Mouse (Mus musculus) adrenal gland, adult 18-20 months (tissue): Measurements from ENCODE around the gene P2ry6. TPM values are rescaled to one million over a fixed set of nuclear protein-coding genes. Genes with fewer than 3 reads are reported as not detected.

Experiments
- DNase-seq, 2 experiments: peaks; one replicate each; pipeline ENCODE4 v3.0.0; 2021 to 2022; ENCODE audit warnings: low spot score in 2 of 2
- total RNA-seq, 2 experiments: library from RNA; stranded (reverse); gene quantifications; 1 replicate in 1 of 2; 2 replicates in 1 of 2; pipeline ENCODE4 v1.2.3; 2021

Gene P2ry6
- total RNA-seq, 2 experiments from 2014 or later: 3.1 to 5.4 TPM

DNA sequence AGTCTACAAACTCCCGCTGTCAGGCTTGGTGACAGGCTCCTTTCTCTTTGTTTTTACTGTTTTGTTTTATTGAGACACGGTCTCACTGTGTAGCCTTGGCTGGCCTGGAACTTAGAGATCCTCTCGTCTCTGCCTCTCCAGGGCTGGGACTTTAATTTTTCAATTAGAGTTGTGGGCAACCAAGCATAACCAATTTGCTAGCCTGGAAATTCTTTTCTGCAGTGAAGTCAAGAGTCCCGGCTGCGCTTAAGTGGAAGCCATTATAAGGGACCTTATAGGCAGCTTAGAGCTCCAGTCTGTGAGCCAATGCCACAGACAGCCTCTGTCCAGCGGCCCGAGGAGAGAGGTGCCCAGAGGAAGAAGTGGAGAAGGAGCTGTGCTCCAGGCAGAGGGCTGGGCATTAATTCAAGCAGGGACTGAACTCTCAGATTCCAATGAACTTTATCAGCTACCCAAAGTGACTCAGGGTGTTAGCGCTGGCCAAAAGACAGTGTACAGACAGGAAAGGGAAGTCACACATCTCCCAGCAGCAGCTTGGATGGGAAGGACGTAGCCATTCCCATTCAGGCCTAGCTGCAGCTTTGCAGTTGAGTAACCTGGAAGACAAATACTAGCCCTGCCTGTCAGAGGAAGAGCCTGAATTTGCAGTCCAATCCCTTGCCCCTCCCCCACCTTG is 16.3 kb upstream of the P2ry6 start:
- DNase-seq: peak in 1 of 2 experiments; percentile 19

GRCm38 (mm10) chr7:100988092-100988491 is 13.6 kb upstream of the P2ry6 start:
- DNase-seq: peak; percentile 54 to 65

DNA sequence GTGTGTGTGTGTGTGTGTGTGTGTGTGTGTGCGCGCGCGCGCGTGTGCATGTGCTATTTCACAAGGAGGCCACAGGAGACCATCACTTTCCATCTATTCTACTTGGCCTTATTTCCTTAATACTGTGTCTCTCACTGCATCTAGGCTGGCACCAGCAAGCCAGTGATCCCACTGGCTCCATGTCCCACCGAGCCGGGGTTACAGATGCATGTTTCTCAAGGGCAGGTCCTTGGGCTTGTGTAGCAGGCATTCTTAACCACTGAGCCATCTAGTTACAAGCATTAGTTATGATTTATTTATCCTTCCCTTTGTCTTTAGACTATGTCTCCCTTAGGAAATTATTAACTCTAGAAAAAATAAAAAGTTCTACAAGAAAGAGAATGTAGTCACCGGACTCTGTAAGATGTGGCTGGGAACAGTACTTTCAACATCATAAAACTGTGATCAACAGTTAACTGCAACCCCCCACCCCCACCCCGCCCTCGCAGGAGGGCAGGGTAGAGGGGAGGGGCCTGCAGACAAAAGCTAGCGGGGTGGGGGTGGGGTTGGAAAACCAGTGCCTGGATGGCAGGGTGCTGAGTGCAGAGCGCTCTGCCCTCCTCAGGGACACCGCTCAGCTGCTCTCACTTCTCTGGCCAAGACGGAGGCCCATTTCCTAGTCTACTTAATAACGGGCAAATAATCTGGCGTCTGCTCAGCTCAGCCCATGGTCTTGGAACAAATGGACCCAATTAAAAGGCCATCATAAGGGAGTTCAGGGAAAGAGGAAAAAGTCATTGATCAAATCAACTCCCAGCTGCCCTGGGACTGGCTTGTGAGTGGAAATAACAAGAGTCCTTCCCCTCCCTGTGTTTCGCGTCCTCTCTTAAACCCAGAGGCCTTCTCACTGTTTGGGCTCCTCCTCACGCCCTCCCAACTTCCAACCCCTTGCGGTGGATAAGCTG is 10.3 kb upstream of the P2ry6 start:
- no peak for DNase-seq

- peak; percentile 33 to 65 for DNase-seq
Observed at GRCm38 (mm10) chr7:100979175-100979574, 4.7 kb upstream of the P2ry6 start.

- no peak for DNase-seq
Observed at GRCm38 (mm10) chr7:100978171-100978570, 3.7 kb upstream of the P2ry6 start.

GRCm38 (mm10) chr7:100972875-100973274 is 1.6 kb downstream of the P2ry6 start:
- no peak for DNase-seq

DNA sequence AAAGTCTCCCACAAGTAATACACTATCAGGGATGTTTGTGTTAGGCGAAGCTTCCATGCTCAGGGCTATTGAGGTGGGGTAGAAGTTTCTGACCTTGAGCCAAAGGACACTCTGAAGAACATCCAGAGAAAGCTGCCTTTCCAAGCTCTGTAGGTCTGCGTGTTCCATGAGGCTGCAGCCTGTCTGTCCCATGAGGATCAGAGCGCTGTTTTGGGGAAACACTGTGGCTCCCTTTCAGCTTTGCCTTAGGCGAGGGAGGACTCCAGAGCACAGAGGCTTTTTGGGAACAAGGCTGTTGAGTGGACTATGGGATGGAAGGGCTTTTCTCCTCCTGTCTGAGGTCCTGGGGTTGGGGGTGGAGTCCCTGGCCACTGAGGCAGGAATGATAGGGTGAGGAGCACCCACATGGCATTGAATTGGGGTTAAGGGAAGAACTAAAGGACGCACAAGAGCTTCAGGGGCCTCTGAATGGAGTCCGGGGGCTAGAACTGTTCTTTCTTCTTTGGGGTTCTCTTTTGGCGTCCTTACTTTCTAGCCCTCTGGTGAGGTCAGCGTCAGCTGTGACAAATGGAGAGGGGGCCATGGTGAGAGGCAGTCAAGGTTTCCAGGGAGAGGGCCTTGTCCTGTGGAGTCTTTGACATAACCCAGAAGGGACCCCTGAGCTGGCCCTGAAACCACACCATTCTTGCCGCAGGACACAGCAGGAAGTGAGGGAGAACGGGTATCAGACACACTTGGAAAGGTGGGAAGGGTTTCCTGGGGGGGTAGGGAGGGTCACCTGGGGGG is 5.4 kb downstream of the P2ry6 start:
- no peak for DNase-seq

- no peak for DNase-seq
Observed at GRCm38 (mm10) chr7:100968376-100968775, 6.1 kb downstream of the P2ry6 start.

DNA sequence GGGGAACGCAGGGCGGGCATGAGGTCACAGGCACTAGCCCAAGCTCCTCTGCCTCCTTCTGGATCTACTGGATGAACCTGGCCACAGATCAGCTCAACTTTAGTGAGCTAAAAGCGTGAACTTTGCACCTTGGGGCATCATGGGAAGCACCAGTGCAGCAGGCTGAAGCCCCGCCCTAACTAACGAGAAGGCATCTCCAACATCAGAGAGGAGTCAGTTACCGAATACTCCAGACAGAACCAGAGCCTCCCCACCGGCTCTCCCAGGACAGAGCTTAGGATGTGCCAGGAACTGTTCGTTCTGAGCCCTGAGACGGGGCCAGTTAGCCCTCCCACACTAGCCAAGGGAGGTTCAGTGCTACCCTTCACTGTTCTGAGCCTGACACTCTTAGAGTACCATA is 6.6 kb downstream of the P2ry6 start:
- DNase-seq: no peak

DNA sequence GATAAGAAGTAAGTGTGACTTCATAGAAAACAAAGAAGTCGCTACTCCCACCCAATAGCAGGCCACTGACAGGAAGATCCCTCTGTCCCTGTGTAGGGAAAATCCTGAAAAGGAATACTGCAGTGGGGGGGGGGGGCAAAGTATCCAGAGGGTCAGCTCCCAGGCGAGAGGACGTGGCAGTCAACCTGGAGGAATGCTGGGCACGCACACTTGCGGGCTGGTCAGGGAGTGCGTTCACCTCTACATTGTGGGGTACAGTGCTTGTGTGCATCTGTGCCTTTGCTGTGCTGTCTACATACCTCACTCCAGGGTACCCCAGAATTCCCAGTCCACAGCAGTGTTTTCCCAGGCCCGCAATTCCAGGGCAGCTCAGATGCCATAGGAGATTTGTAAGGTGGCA is 8.4 kb downstream of the P2ry6 start:
- DNase-seq: peak in 1 of 2 experiments; percentile 12

DNA sequence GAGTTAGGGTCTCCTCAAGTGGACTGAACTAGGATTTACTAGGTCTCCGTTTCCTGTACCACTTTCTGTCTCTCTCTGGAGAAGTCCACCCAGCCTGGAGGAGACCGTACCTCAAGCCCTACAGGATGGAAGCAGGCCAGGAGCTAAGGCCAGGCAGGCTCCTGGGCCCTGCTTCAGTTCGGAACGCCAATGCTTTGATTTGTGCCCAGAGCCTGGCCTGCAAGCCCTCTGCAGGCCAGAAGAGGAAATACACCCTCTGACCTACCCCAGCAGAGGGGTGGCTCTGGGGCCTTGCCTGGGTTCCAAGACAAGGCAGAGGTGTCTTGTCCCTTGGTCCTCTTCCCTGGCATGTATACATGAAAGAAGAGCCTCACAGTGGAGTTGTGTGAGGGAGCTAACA is 9.4 kb downstream of the P2ry6 start:
- DNase-seq: no peak

DNA sequence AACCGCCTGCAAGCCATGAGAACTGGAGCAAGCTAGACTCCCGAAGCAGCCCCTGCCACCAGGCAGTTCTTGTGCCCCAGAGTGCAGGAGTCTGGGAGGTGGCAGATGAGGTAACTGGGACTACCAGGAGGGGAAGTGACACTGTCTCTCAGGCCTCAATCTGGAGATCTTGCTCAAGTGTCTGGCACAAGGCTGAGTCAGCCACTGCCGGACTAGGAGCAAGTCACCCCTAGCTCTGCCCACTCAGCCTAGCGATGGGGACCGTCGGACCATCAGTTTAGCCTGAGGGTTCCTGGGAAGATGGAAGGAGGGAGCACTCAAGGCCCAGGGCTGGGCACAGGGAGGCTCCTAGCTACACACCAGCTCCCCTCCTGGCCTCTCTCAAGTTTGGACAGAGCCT is 10.2 kb downstream of the P2ry6 start:
- no peak for DNase-seq

- no peak for DNase-seq
Observed at GRCm38 (mm10) chr7:100963381-100963780, 11.1 kb downstream of the P2ry6 start.

DNA sequence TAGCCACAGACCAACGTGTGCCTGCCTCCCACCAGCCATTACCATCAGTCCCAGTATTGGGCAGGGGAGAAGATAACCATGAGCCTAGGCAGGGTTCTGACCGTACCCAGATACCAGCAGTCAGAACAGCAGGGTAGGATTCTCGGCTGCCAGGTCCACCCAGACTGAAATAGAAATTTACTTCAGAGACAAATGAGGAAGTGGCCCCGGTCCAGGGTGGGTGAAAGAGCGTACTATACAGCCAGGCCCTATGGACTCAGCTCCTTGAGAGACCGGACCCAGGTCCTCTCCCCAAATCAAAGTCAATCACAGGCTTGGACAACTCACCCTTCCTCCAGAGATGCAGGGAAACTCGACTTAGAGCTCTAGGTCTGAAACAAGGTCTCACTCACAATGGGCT is 13.3 kb downstream of the P2ry6 start:
- no peak for DNase-seq

- DNase-seq: no peak
Observed at GRCm38 (mm10) chr7:100960462-100960861, 14.0 kb downstream of the P2ry6 start.

DNA sequence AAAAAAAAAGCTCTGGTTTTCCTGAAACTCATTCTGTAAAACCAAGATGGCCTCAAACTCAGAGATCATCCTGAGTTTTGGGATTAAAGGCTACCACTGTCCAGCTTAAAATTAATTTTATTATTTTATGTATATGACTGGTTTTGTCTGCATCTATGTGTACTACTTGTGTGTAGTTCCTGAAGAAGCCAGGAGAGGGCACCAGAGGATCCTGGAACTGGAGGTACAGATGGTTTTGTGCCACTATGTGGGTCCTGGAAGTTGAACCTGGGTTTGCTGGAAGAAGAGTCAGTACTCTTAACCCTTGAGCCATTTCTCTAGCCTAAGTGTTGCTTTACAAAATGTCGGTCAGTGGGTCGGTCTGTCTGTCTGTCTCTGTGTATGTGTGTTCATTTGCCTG is 16.0 kb downstream of the P2ry6 start:
- no peak for DNase-seq

GRCm38 (mm10) chr7:100952686-100953085 is 21.8 kb downstream of the P2ry6 start:
- no peak for DNase-seq

- no peak for DNase-seq
Observed at GRCm38 (mm10) chr7:100951903-100952302, 22.5 kb downstream of the P2ry6 start.

GRCm38 (mm10) chr7:100950481-100951010 is 23.9 kb downstream of the P2ry6 start:
- no peak for DNase-seq

- no peak for DNase-seq
Observed at GRCm38 (mm10) chr7:100950031-100950430, 24.4 kb downstream of the P2ry6 start.

DNA sequence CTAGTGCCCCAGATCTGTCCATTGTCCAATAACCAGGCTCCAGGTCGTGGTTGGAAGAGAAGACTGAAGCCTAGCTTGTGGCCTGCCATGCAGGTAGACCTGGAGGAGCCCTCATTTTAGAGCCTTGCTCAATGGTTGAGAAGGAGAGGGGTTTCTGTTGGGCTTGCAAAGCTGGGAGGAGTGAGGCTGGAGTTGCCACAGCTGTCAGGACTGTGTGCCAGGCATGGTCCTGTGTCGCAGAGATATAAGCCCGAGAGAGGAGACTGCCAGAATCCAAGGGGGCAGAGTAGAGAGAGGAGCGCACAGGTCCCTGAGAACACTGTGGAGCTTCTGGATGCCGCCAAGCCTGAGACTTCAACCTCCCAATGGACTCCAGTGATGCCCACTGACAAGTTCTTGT is 29.7 kb downstream of the P2ry6 start:
- DNase-seq: no peak
